ENCODE assay signal across 9 mouse cellular contexts in genomic region chr9:9673277-9674049, GRCm38 (mm10).
DNase-seq lines count a peak whose midpoint lies in the region; ATAC-seq and TF ChIP-seq lines count a peak whose summit lies in the region.
"Had no signal": no experiment of that assay in that cellular context is flagged by ENCODE, and none has a peak within 500 bp of the region (broad histone marks: within the 10 kb centered on the region; RNA-seq: fewer than 3 reads in every experiment).

No protein-coding gene starts in this region.

- H3K27me3 ChIP-seq in liver, adult 2 months (ENCODE audit: control insufficient read depth, insufficient read depth, low read length), result no peaks in the 10 kb centered on the region
- H3K27me3 ChIP-seq in liver, embryonic 12.5 days (replicated peaks), result no peaks in the 10 kb centered on the region
- no peaks in the 10 kb centered on the region for H3K27me3 ChIP-seq in forebrain, embryonic 12.5 days
- H3K27me3 ChIP-seq in heart, postnatal 0 days (ENCODE audit: control insufficient read depth, insufficient read depth, low read length), result no peaks in the 10 kb centered on the region
- H3K27me3 ChIP-seq in neural tube, embryonic 11.5 days (ENCODE audit: control insufficient read depth, insufficient read depth, low read length), result no peaks in the 10 kb centered on the region
- H3K27me3 ChIP-seq: liver, embryonic 15.5 days had no signal

- no peaks in the 10 kb centered on the region for H3K79me2 ChIP-seq in liver, adult 2 months (ENCODE audit: control insufficient read depth, insufficient read depth, low read length)

- H3K4me1 ChIP-seq in liver, adult 2 months (ENCODE audit: control insufficient read depth, insufficient read depth, low read length), result no peaks in the 10 kb centered on the region
- no peaks in the 10 kb centered on the region for H3K4me1 ChIP-seq in liver, embryonic 12.5 days
- peaks cover 6% of the 10 kb centered on the region for H3K4me1 ChIP-seq in forebrain, embryonic 12.5 days
- H3K4me1 ChIP-seq in heart, postnatal 0 days (ENCODE audit: control insufficient read depth, insufficient read depth), result peaks cover 7% of the 10 kb centered on the region; the same call in 1 of the 2 replicates
- H3K4me1 ChIP-seq in neural tube, embryonic 11.5 days (ENCODE audit: control insufficient read depth, insufficient read depth, low read length), result peaks cover 6% of the 10 kb centered on the region; the same call in 1 of the 2 replicates
- H3K4me1 ChIP-seq: liver, embryonic 15.5 days had no signal

- no peak for TF ChIP-seq CTCF in liver, adult 2 months (IDR thresholded peaks at IDR 0.05; ENCODE audit: low read depth, low read length)
- no peak for TF ChIP-seq CTCF in heart, postnatal 0 days (IDR thresholded peaks at IDR 0.05; ENCODE audit: low read depth)

- no peak for TF ChIP-seq EP300 in heart, postnatal 0 days (IDR thresholded peaks at IDR 0.05; ENCODE audit: low read depth)

- TF ChIP-seq POLR2A in liver, adult 2 months (IDR thresholded peaks at IDR 0.05; ENCODE audit: extremely low read depth, insufficient read depth, low read length), result no peak

- H3K27ac ChIP-seq in liver, adult 2 months (replicated peaks; ENCODE audit: insufficient read depth, low read depth, low read length), result no peak overlapping the region
- H3K27ac ChIP-seq in liver, embryonic 12.5 days, result no peak overlapping the region
- no peak overlapping the region for H3K27ac ChIP-seq in forebrain, embryonic 12.5 days
- H3K27ac ChIP-seq in heart, postnatal 0 days (ENCODE audit: low read depth), result no peak overlapping the region
- no peak overlapping the region for H3K27ac ChIP-seq in neural tube, embryonic 11.5 days (ENCODE audit: low read depth, low read length)
- H3K27ac ChIP-seq: liver, embryonic 15.5 days had no signal

- H3K4me2 ChIP-seq in liver, embryonic 12.5 days, result no peak overlapping the region
- H3K4me2 ChIP-seq in forebrain, embryonic 12.5 days, result no peak overlapping the region
- H3K4me2 ChIP-seq in heart, postnatal 0 days (ENCODE audit: low read depth, low read length), result peak overlapping the region; percentile 15; the same call in 1 of the 2 replicates
- no peak overlapping the region for H3K4me2 ChIP-seq in neural tube, embryonic 11.5 days (ENCODE audit: low read depth)
- H3K4me2 ChIP-seq: liver, embryonic 15.5 days had no signal

- no peak overlapping the region for H3K9ac ChIP-seq in liver, adult 2 months (ENCODE audit: low read depth, low read length)
- H3K9ac ChIP-seq in liver, embryonic 12.5 days, result no peak overlapping the region
- no peak overlapping the region for H3K9ac ChIP-seq in forebrain, embryonic 12.5 days
- H3K9ac ChIP-seq in heart, postnatal 0 days (replicated peaks; ENCODE audit: low read depth, low read length), result no peak overlapping the region
- H3K9ac ChIP-seq in neural tube, embryonic 11.5 days (ENCODE audit: low read length), result no peak overlapping the region
- H3K9ac ChIP-seq: liver, embryonic 15.5 days had no signal

- 11% methylated on average over 13 of the region's 13 CpGs for WGBS in liver, adult 2 months
- WGBS in liver, embryonic 12.5 days (ENCODE audit: insufficient replicate concordance), result 20% methylated on average over 13 of the region's 13 CpGs
- WGBS in forebrain, embryonic 12.5 days, result 9% methylated on average over 13 of the region's 13 CpGs
- 11% methylated on average over 13 of the region's 13 CpGs for WGBS in heart, postnatal 0 days
- 7% methylated on average over 13 of the region's 13 CpGs for WGBS in neural tube, embryonic 11.5 days

- no peaks in the 10 kb centered on the region for H3K9me3 ChIP-seq in liver, embryonic 12.5 days (replicated peaks)
- H3K9me3 ChIP-seq in forebrain, embryonic 12.5 days, result no peaks in the 10 kb centered on the region
- no peaks in the 10 kb centered on the region for H3K9me3 ChIP-seq in heart, postnatal 0 days (replicated peaks; ENCODE audit: control insufficient read depth, low read length)
- no peaks in the 10 kb centered on the region for H3K9me3 ChIP-seq in neural tube, embryonic 11.5 days (ENCODE audit: control insufficient read depth, low read length)
- H3K9me3 ChIP-seq: liver, embryonic 15.5 days had no signal

- H3K4me3 ChIP-seq in liver, adult 2 months (ENCODE audit: insufficient read depth, low read depth, low read length), result no peak overlapping the region
- no peak overlapping the region for H3K4me3 ChIP-seq in liver, embryonic 12.5 days
- no peak overlapping the region for H3K4me3 ChIP-seq in forebrain, embryonic 12.5 days (replicated peaks)
- no peak overlapping the region for H3K4me3 ChIP-seq in heart, postnatal 0 days (ENCODE audit: low read depth, low read length)
- H3K4me3 ChIP-seq in neural tube, embryonic 11.5 days (ENCODE audit: low read depth, low read length), result no peak overlapping the region
- H3K4me3 ChIP-seq: liver, embryonic 15.5 days had no signal

- peak; percentile 10 for DNase-seq in liver, adult 2 months (ENCODE audit: extremely low read depth, low read depth, low spot score)
- no peak for DNase-seq in heart, postnatal 0 days (ENCODE audit: low spot score)
- peak; percentile 44 for DNase-seq in neural tube, embryonic 11.5 days (ENCODE audit: low spot score)
- no peak for DNase-seq in spleen, postnatal 4 days (ENCODE audit: low spot score in 2 of 2)
- no peak for DNase-seq in kidney, adult 11 months

- no peaks in the 10 kb centered on the region for H3K36me3 ChIP-seq in liver, adult 2 months (ENCODE audit: control insufficient read depth, insufficient read depth, low read length)
- H3K36me3 ChIP-seq in liver, embryonic 12.5 days, result no peaks in the 10 kb centered on the region
- H3K36me3 ChIP-seq in forebrain, embryonic 12.5 days (replicated peaks), result no peaks in the 10 kb centered on the region
- H3K36me3 ChIP-seq in heart, postnatal 0 days (replicated peaks; ENCODE audit: control insufficient read depth, insufficient read depth, low read length), result no peaks in the 10 kb centered on the region
- H3K36me3 ChIP-seq in neural tube, embryonic 11.5 days (ENCODE audit: control insufficient read depth, insufficient read depth, low read length), result no peaks in the 10 kb centered on the region
- H3K36me3 ChIP-seq: liver, embryonic 15.5 days had no signal

- no peak for ATAC-seq in liver, embryonic 12.5 days
- ATAC-seq in forebrain, embryonic 12.5 days (ENCODE audit: low FRiP score), result peak; percentile 58; the same call in 1 of the 2 replicates
- 0 out of 2 replicates have a peak, but pooled peaks have one; percentile 36 for ATAC-seq in heart, postnatal 0 days (ENCODE audit: insufficient read depth, low read depth)
- ATAC-seq in neural tube, embryonic 11.5 days (ENCODE audit: insufficient read depth, low FRiP score, low TSS enrichment), result peak; percentile 70
- ATAC-seq: intestine, postnatal 0 days had no signal

Comparison
In these comparisons a context has a peak if more than half of its experiments do, and no peak if none do; other contexts are left out.
1. DNase-seq: peak in liver, adult 2 months (single experiment) and neural tube, embryonic 11.5 days (single experiment); none in heart, postnatal 0 days (single experiment), spleen, postnatal 4 days (0 of 2) and kidney, adult 11 months (single experiment).